Mouse (Mus musculus): ENCODE measurements around the gene Chp1.
A peak's percentile ranks its signal among the peaks of the same experiment; 100 is the strongest.
"Not testable (repeated sequence)": the region's sequence is repeated elsewhere in the genome, so short reads cannot be mapped to it uniquely, and the experiment has no call there.

Gene Chp1

DNA sequence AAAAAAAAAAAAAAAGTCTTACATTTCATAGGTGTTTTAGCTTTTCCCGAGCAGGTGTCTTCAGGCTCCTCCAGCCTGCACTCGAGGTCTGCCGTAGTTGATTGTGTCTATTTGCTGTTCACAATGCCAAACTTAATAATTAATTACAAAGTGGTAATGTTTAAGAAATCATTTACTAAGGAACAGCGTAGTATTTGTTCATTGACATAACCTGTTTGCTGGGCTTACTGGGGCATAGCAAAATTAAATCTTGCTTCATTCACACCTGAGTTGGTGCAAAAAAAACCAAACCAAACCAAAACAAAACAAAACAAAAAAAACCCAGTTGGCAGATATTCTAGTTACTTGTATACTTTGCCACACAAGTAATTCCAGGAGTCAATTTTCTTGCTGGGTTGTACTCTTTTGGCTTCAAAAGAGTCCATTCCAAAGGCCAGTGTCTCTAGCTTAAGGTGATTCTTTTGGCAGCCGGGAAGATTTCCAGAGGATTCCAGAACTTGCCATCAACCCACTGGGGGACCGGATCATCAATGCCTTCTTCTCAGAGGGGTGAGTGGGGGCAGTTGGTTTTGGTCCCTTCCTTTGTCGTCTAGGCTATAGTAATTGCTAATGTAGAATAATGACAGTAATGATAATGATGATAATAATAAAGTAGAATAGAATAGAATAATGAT, 18.8 kb downstream of the Chp1 start:
- peak; percentile 31 for DNase-seq

GRCm38 (mm10) chr2:119572471-119572870, 25.0 kb downstream of the Chp1 start:
- DNase-seq = no peak

- DNase-seq = no peak
Observed at GRCm38 (mm10) chr2:119581571-119581970, 34.1 kb downstream of the Chp1 start.

- DNase-seq = no peak
Observed at GRCm38 (mm10) chr2:119583439-119583838, 35.9 kb downstream of the Chp1 start.

GRCm38 (mm10) chr2:119584282-119584681, 36.8 kb downstream of the Chp1 start:
- no peak for DNase-seq

DNA sequence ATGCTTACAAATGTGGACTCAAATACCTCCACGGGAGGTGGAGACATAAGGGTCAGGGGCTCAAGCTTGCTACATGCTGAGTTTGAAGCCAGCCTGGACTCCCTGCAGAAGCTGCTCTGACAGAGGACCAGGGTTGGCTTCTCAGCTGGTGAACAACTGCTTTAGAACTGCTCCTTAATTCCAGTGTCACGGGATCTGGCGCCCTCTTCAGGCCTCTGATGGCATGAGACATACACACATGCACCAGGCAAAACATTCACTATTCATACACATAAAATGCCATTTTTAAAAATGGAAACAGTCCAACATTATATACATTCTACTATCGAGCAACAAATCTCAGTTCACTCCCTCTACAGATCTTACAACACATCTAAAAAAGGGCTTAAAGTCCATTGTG, 39.9 kb downstream of the Chp1 start:
- peak; percentile 73 for DNase-seq

DNA sequence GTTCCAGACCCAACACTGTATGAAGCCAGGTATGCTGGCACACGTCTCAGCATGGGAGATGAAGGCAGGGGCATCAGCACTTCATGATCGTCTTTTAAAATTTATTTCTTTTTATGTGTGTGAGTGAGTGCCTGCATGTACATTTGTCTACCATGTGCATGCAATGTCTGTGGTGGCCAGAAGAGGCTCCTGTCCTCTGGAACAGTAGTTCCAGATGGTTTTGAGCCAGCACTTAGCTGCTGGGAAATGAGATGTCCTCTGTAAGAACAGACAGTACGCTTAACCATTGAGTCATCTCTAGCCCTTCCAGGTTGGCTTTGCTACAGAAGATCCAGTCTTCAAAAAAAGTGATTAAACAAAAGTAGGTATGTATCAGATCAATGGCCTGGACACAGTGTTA, 43.8 kb downstream of the Chp1 start:
- DNase-seq = no peak

DNA sequence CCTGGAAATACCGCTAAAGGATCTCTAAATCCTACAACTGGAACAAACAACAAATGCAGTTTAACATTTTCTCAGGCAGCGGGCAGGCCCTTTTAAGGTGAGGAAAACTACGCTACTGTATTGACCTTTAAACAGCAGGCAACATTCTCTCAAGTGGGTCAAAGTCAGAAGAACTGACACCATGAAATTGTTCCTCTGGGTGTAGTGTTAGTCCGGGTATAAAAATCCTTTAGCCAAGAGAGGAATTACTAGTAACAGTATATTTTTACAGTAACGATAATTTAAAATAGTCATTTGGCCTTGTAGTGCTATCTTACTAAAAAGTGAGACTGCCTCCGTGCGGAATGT, 46.2 kb downstream of the Chp1 start:
- no peak for DNase-seq

- peak; percentile 99 for DNase-seq
Observed at GRCm38 (mm10) chr2:119594113-119594981, 46.9 kb downstream of the Chp1 start.

DNA sequence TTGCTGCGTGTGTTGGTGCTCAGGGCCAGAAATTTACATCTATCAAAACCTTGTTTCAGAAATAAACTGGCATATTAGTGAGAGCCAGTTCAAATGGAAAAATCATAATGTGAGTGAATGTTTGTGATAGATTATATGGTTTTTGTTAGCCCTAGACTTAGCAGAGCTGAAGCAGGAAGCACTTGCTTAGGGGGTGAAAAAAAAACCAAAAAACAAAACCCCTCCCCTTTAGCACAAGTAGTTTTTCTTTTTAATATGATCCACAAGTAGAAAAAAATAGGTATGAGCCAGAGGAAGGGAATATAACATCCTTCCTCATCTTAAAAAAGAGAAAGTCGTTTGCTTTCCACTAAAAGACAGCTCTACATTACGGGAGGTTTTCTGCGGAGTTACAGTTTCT, 47.8 kb downstream of the Chp1 start:
- DNase-seq = no peak

- peak; percentile 23 for DNase-seq
Observed at GRCm38 (mm10) chr2:119596781-119597330, 49.4 kb downstream of the Chp1 start.

DNA sequence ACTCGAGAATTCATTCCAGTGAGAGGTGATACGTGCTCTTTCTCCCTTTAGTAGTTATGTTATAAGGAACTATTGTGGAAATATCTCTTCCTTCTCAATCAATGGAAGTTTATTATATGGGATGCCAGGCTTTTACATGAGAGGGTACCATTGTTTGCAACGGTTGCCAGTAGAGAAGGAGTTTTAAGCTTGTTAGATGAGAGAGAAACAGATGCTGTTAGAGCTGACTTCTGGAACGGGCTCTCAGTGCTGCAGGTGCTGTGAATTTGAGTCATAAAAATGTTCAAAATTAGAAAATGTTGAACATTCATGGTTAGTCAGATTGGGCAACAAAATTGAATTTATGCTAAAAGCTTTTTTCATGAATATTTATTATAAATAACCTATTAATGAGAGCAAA, 53.5 kb downstream of the Chp1 start:
- DNase-seq = no peak

DNA sequence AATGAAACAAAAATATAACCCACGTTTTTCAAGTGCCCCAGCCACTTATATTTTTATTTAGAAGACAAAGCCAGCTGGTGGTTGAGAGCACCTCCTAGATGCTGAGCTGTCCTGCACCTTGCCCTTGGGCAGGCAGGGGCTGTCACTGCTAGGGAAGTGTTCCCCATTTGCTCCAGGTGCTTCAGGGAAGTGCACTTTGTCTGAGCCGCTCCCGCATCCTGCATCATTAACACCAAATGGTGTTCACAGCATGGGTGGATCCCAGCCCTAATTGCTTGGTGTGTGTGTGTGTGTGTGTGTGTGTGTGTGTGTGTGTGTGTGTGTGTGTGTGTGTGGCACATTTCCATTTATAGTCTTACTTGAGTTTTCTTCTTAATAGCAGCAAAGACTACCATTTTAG, 54.1 kb downstream of the Chp1 start:
- DNase-seq = not testable (repeated sequence)

- DNase-seq = peak; percentile 27
Observed at GRCm38 (mm10) chr2:119602488-119602887, 55.0 kb downstream of the Chp1 start.

DNA sequence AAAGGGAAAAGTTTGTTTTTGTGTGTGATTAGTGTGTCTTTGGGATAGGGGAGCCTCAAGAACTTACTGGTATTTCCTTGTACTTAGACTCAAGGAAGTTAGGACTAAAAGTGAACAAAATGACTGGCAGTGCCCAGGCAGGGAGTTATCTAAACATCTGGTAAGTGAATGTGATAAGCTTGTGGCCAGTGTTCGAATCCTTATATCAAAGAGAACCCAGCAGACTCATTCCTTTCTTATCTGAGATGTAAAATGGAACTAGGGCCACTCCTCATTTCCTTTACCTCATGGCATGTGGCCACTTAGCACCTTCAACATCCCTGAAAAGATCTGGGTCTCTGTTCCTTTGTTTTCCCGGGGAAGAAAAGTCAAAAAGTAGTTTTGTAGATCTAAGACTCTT, 56.4 kb downstream of the Chp1 start:
- no peak for DNase-seq

- DNase-seq = no peak
Observed at GRCm38 (mm10) chr2:119605361-119605973, 58.0 kb downstream of the Chp1 start.

- DNase-seq = no peak
Observed at GRCm38 (mm10) chr2:119607023-119607422, 59.5 kb downstream of the Chp1 start.

GRCm38 (mm10) chr2:119617841-119618198, 70.3 kb downstream of the Chp1 start:
- DNase-seq = no peak

DNA sequence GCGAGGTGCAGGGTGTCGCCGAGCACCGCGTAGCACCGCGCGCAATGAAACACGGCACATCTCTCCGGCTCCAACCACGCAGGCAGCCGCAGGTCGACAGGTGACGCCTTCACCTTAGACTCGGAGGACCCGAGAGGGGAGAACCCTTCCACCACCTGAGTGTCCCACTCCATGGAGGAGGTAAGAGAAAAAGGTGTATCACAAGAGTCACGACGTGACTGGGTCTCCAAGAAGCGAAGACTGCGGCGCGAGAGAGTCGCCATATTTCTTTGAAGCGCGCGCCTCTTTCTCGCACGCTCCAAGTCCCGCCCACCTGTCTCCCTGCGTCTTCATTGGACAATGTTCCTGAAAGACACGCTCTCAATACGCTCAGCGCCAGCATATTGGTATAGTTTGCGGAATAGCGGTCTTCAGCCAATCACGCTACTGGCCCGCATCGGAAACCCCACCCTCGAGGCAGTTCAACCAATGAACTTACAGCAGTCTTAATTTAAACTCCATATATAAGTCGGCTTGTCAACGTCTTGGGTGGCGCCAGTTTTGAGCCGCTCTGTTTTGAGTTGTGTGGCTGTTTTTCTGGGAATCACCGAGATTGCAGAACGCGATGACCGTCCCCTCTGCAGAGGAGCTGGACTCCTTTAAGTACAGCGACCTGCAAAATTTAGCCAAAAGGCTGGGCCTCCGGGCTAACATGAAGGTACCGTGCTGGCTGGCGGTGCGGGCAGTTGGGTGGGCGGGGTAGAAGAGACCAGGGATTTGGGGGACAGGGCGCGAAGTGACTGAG, 70.9 kb downstream of the Chp1 start, which contains the start of the genes Nusap1 and Oip5:
TSS of gene Nusap1 (plus strand) at position 100 of the 784 bp plus-strand sequence.
TSS of gene Oip5 (minus strand) at position 271 of the 784 bp plus-strand sequence.
- peak; percentile 96 for DNase-seq

GRCm38 (mm10) chr2:119619002-119619401, 71.5 kb downstream of the Chp1 start:
- DNase-seq = not testable (repeated sequence)

- no peak for DNase-seq
Observed at GRCm38 (mm10) chr2:119621302-119621701, 73.8 kb downstream of the Chp1 start.
